Comparison of ENCODE assay signal across 8 mouse cellular contexts in the genomic region with DNA sequence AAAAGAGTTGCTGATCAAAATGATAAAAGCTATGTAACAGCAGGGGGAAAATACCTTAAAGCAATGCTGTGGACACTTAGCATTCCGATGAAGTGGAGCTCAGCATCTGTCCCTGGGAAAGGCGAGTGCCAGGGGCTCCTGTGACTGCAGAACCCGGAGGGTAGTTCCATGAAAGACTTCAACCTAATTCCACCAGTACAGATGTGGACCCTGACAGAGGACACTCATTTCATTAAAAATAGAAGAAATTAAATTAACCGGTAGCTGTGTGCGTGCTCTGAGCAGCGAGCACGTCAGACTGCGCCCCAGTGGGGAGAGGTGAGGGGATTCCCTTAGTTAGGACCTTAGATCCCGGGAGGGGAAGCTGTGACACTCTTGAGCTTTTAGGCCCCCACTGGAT. TPM values are rescaled to one million over a fixed set of nuclear protein-coding genes. Genes with fewer than 3 reads are reported as not detected.
DNase-seq lines count a peak whose midpoint lies in the region; ATAC-seq and TF ChIP-seq lines count a peak whose summit lies in the region.

No protein-coding gene starts in this region.

- intact Hi-C loops in left cerebral cortex, adult 2 months (cut with DNase I), result loop anchor here (5.0 kb wide), 1 partner anchor 103 kb away; no protein-coding TSS in a partner anchor

- no peak for DNase-seq in left cerebral cortex, adult 2 months (ENCODE audit: extremely low spot score in 1 of 2, low spot score in 2 of 2)
- DNase-seq in left cerebral cortex, adult 18-20 months (ENCODE audit: low spot score in 2 of 2), result no peak
- DNase-seq in embryo, embryonic 11 days, result peak; percentile 26
- no peak for DNase-seq in right cerebral cortex, postnatal 4 days
- DNase-seq in cerebellum, adult 8-10 months, result no peak
- no peak for DNase-seq in left cerebral cortex, adult 11 months (ENCODE audit: low spot score)

- TF ChIP-seq CTCF in left cerebral cortex, adult 2 months (IDR thresholded peaks at IDR 0.05), result no peak
- TF ChIP-seq CTCF in intestine, postnatal 0 days (IDR thresholded peaks at IDR 0.05; ENCODE audit: low read depth), result no peak

- no peaks in the 10 kb centered on the region for H3K4me1 ChIP-seq in intestine, postnatal 0 days (replicated peaks; ENCODE audit: control insufficient read depth, insufficient read depth, low read length)
- no peaks in the 10 kb centered on the region for H3K4me1 ChIP-seq in neural tube, embryonic 14.5 days (ENCODE audit: control insufficient read depth, insufficient read depth, low read length)

- ATAC-seq in intestine, postnatal 0 days, result no peak
- peak; percentile 50; the same call in 1 of the 2 replicates for ATAC-seq in neural tube, embryonic 14.5 days (ENCODE audit: low read depth)

- H3K4me2 ChIP-seq in intestine, postnatal 0 days (replicated peaks; ENCODE audit: low read depth), result peak overlapping the region; percentile 64
- H3K4me2 ChIP-seq in neural tube, embryonic 14.5 days (ENCODE audit: low read depth, low read length), result peak overlapping the region; percentile 96

- H3K9me3 ChIP-seq in intestine, postnatal 0 days (ENCODE audit: control insufficient read depth), result no peaks in the 10 kb centered on the region
- H3K9me3 ChIP-seq in neural tube, embryonic 14.5 days (ENCODE audit: control insufficient read depth, low read length), result no peaks in the 10 kb centered on the region

- 2% methylated on average over 9 of the region's 9 CpGs for WGBS in intestine, postnatal 0 days
- 2% methylated on average over 9 of the region's 9 CpGs for WGBS in neural tube, embryonic 14.5 days

- H3K36me3 ChIP-seq in intestine, postnatal 0 days (ENCODE audit: control insufficient read depth, insufficient read depth), result no peaks in the 10 kb centered on the region
- no peaks in the 10 kb centered on the region for H3K36me3 ChIP-seq in neural tube, embryonic 14.5 days (ENCODE audit: control insufficient read depth, insufficient read depth, low read length)

- H3K4me3 ChIP-seq in left cerebral cortex, adult 2 months, result peak overlapping the region; percentile 69
- peak overlapping the region; percentile 36 for H3K4me3 ChIP-seq in intestine, postnatal 0 days (ENCODE audit: low read depth, low read length)
- peak overlapping the region; percentile 43 for H3K4me3 ChIP-seq in neural tube, embryonic 14.5 days (ENCODE audit: low read depth, low read length)

- H3K27ac ChIP-seq in left cerebral cortex, adult 2 months, result peak overlapping the region; percentile 94
- no peak overlapping the region for H3K27ac ChIP-seq in intestine, postnatal 0 days (ENCODE audit: low read depth, low read length)
- no peak overlapping the region for H3K27ac ChIP-seq in neural tube, embryonic 14.5 days (ENCODE audit: low read depth, low read length)

- H3K27me3 ChIP-seq in intestine, postnatal 0 days (replicated peaks; ENCODE audit: control insufficient read depth, insufficient read depth, low read length), result no peaks in the 10 kb centered on the region
- H3K27me3 ChIP-seq in neural tube, embryonic 14.5 days (ENCODE audit: control insufficient read depth, insufficient read depth, low read length), result no peaks in the 10 kb centered on the region

- 0 out of 2 replicates have a peak overlapping the region, but pooled peaks have one; percentile 40 for H3K9ac ChIP-seq in intestine, postnatal 0 days (ENCODE audit: low read depth, low read length)
- H3K9ac ChIP-seq in neural tube, embryonic 14.5 days (replicated peaks; ENCODE audit: low read depth, low read length), result peak overlapping the region; percentile 30

RNA-seq across cellular contexts. Expression of gene Ptgs2, which starts 0.5 kb away (rescaled TPM):
- total RNA-seq in left cerebral cortex, adult 2 months (2021), result 10 to 100 TPM; 20.4 to 28.8 TPM
- 10 to 100 TPM; 17.5 to 28.2 TPM for total RNA-seq in left cerebral cortex, adult 18-20 months (2021)
- 1.6 and 2.0 TPM in 2 replicates for polyA plus RNA-seq in intestine, postnatal 0 days (2015; fragmentation: Nextera tagmentation; extraction: Ambion mirVana)
- polyA plus RNA-seq in neural tube, embryonic 14.5 days (2014; fragmentation: Nextera tagmentation; extraction: Ambion mirVana), result 0.04 and 0.31 TPM in 2 replicates
